Mouse (Mus musculus): ENCODE measurements at regions not wholly inside any gene's neighbourhood (a gene's known extent, or its start where the extent isn't known, plus 50 kb on each side); places are given as distances from the start of the nearest gene placed in this dataset.

- DNase-seq (ENCODE audit: low read depth, low spot score) = no peak
These were observed 66.0 kb downstream of the Amer2 start for GRCm38 (mm10) chr14:60439106-60439505.

GRCm38 (mm10) chr14:60443821-60444551 lies 70.9 kb downstream of the Amer2 start:
- DNase-seq (ENCODE audit: low read depth, low spot score) = no peak

- DNase-seq (ENCODE audit: low read depth, low spot score) = no peak
These were observed 71.5 kb downstream of the Amer2 start for GRCm38 (mm10) chr14:60444552-60444937.

GRCm38 (mm10) chr14:60446037-60446436 lies 73.0 kb downstream of the Amer2 start:
- no peak for DNase-seq (ENCODE audit: low read depth, low spot score)

GRCm38 (mm10) chr14:60451216-60451615 lies 78.2 kb downstream of the Amer2 start:
- no peak for DNase-seq (ENCODE audit: low read depth, low spot score)

GRCm38 (mm10) chr14:60451684-60452083 lies 78.6 kb downstream of the Amer2 start:
- DNase-seq (ENCODE audit: low read depth, low spot score) = no peak

- no peak for DNase-seq (ENCODE audit: low read depth, low spot score)
These were observed 83.7 kb downstream of the Amer2 start for GRCm38 (mm10) chr14:60456767-60457166.

GRCm38 (mm10) chr14:60484996-60485888 lies 112.2 kb downstream of the Amer2 start:
- no peak for DNase-seq (ENCODE audit: low read depth, low spot score)

GRCm38 (mm10) chr14:60485889-60486274 lies 112.8 kb downstream of the Amer2 start:
- no peak for DNase-seq (ENCODE audit: low read depth, low spot score)

GRCm38 (mm10) chr14:60486278-60486935 lies 113.3 kb downstream of the Amer2 start:
- no peak for DNase-seq (ENCODE audit: low read depth, low spot score)

GRCm38 (mm10) chr14:60489111-60489510 lies 116.1 kb downstream of the Amer2 start:
- DNase-seq (ENCODE audit: low read depth, low spot score) = no peak

GRCm38 (mm10) chr14:60490886-60491285 lies 117.8 kb downstream of the Amer2 start:
- no peak for DNase-seq (ENCODE audit: low read depth, low spot score)

GRCm38 (mm10) chr14:60495441-60495840 lies 122.4 kb downstream of the Amer2 start:
- DNase-seq (ENCODE audit: low read depth, low spot score) = no peak

- DNase-seq (ENCODE audit: low read depth, low spot score) = no peak
These were observed 129.5 kb downstream of the Amer2 start for GRCm38 (mm10) chr14:60502552-60502951.

GRCm38 (mm10) chr14:60505066-60505465 lies 128.7 kb upstream of the Spata13 start:
- no peak for DNase-seq (ENCODE audit: low read depth, low spot score)

- no peak for DNase-seq (ENCODE audit: low read depth, low spot score)
These were observed 127.5 kb upstream of the Spata13 start for GRCm38 (mm10) chr14:60506296-60506695.

GRCm38 (mm10) chr14:60513560-60513959 lies 120.2 kb upstream of the Spata13 start:
- peak; percentile 63 for DNase-seq (ENCODE audit: low read depth, low spot score)

- DNase-seq (ENCODE audit: low read depth, low spot score) = no peak
These were observed 118.6 kb upstream of the Spata13 start for GRCm38 (mm10) chr14:60515094-60515786.

GRCm38 (mm10) chr14:60517891-60518290 lies 115.9 kb upstream of the Spata13 start:
- DNase-seq (ENCODE audit: low read depth, low spot score) = no peak

- DNase-seq (ENCODE audit: low read depth, low spot score) = no peak
These were observed 110.8 kb upstream of the Spata13 start for GRCm38 (mm10) chr14:60523010-60523409.

- no peak for DNase-seq (ENCODE audit: low read depth, low spot score)
These were observed 108.9 kb upstream of the Spata13 start for GRCm38 (mm10) chr14:60524869-60525268.

Measured in 3T3-L1 (cell line).